Mouse (Mus musculus) urinary bladder, adult 2 months (tissue): Measurements from ENCODE around the gene Rassf3. TPM values are rescaled to one million over a fixed set of nuclear protein-coding genes. Genes with fewer than 3 reads are reported as not detected.
A peak's percentile ranks its signal among the peaks of the same experiment; 100 is the strongest.

Experiments used
- DNase-seq: peaks from one replicate; pipeline ENCODE4 v3.0.0; 2022; ENCODE audit warnings: low spot score
- polyA plus RNA-seq: library from polyadenylated mRNA; depleted of rRNA; stranded (reverse); fragments of >200 nt; gene quantifications from 2 replicates; pipeline ENCODE4 v1.2.3, GENCODE M21; 2012; rRNA removed

Gene Rassf3
- polyA plus RNA-seq, result 106 and 139 TPM in 2 replicates

GRCm38 (mm10) chr10:121476190-121476967, at the start of gene Rassf3:
Gene Rassf3, minus strand, starts transcription at chr10:121476347.
- peak; percentile 96 for DNase-seq

GRCm38 (mm10) chr10:121520923-121521585, 44.9 kb upstream of the Rassf3 start:
- no peak for DNase-seq

- no peak for DNase-seq
Observed at GRCm38 (mm10) chr10:121519710-121520109, 43.6 kb upstream of the Rassf3 start.

DNA sequence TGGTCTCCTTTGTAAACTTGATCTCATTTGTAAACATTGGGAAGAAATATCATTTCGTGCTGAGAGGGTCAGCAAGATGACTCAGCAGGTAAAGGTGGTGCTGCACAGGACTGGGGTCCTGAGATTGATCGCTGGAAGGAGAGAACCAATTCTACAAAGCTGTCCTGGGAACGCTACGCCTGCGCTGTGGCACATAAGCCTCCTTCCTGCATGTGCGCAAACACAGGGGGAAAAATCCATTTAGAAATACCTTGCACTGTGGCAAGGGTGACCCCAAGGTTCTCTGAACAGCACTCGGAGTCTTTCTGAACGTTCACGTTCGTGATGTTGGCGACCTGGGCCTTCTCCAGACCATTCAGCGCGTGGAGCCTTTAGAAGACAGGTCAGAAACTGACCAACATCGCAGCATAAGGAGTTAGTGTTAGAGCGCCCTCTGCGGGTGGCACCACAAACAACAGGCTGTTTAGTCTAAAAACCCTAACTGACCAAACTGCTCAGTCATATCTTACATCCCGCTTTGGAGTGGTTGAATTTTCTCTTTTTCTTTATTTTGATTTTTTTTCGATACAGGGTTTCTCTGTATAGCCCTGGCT, 40.0 kb upstream of the Rassf3 start:
- peak; percentile 80 for DNase-seq

- DNase-seq, result no peak
Observed at GRCm38 (mm10) chr10:121509751-121510643, 33.9 kb upstream of the Rassf3 start.

GRCm38 (mm10) chr10:121507755-121508544, 31.8 kb upstream of the Rassf3 start:
- DNase-seq, result no peak

DNA sequence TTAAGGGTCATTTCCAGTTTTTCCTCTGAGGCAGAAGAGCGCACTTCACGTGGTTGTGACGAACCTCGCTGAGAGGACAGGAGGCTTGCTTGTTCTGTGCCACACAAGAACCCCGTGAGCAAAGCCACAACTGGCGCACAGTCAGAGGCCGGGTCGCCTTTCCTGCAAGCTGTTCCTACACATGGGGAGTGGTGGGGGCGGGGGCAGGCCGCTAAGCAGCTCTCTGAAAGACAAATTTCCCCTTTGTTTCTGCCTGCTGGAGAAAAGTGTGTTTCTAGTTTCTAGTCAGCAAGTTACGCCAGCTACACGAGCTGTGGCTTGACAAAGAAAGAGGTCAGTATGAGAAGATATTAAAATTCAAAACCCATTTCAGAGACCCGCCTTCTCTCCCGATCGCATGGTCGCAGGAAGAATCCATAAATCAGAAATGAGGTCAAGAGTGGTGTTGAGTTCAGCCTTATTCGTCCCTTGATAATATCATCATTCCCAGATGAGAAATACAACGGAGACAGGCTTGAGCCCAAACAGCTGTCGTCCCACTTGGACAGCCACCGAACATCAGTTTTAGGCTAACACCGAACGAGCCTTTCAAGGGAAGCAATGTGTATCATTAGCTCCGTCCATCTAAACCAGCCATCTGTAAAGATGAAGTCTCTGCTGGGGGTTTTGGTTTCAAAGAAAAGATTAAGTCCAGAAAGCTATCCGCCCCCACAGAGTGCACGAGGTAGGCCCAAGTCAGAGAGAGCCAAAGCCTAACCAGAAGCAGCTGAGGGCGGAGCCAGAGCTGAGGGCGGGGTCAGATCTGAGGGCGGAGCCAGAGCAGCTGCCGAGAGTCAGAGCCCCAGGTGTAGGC, 30.8 kb upstream of the Rassf3 start:
- DNase-seq, result no peak

GRCm38 (mm10) chr10:121505929-121506328, 29.8 kb upstream of the Rassf3 start:
- DNase-seq, result no peak

DNA sequence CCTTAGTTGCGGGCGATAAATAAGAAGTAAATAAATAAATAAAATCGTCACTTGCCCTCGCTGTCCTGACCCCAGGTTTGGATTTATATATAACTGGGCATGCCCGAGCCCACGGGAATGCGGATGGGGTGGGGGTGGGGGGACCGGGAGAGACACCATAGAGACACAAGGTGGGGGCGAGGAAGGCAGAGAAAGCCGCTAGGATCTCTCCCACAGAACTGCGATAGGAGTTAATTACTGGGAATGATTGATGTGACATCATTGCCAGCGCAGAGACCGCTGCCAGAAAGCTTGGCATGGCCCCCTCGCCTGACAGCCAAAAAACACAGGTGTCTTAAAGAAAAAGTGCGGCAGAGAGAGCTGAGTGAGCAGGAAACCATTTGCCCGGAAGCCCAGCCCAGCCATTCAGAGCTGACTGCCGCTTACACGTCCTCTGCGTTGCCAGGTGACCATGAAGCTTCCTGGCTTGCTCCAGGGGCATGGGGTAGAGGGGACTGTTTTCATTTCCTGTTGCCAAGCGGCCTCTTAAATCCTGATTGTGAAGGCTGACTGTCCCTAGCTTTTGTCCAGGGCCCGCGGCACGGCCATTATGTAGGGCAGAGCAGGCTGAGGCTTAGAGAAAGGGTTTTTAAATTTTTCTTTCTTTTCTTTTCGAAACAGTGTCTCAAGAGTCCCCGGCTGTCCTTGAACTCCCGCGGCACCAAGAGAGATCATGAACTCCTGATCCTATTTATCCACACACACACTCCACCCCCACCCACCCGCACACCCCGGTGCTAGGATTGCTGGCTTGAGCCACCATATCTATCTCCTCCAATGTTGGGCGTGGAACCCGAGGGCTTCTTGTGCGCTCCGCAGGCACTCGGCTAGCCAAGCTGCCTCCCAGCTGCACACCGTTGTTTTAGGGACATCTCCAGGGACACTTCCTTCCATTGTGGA, 29.1 kb upstream of the Rassf3 start:
- DNase-seq, result peak; percentile 49

- DNase-seq, result no peak
Observed at GRCm38 (mm10) chr10:121501160-121501559, 25.0 kb upstream of the Rassf3 start.

- DNase-seq, result no peak
Observed at GRCm38 (mm10) chr10:121500034-121500433, 23.9 kb upstream of the Rassf3 start.

DNA sequence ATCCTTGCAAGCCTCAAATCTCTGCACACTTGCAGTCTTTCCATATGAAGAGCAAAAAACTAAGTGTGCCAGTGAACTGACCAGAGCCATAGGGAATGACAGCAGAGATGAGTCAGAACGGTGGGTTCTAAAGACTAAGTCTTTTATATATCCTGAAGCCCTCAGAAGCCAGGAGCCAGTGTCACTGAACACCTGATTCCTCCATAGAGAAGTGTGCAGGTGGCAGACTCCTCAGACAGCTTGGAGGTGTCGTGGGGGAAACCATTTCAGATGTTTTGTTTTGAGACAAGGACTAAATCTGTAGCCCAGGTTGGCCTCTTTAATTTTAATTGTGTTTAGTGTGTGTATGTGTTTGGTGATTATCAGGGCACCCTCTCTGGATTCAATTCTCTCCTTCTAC, 22.9 kb upstream of the Rassf3 start:
- no peak for DNase-seq

DNA sequence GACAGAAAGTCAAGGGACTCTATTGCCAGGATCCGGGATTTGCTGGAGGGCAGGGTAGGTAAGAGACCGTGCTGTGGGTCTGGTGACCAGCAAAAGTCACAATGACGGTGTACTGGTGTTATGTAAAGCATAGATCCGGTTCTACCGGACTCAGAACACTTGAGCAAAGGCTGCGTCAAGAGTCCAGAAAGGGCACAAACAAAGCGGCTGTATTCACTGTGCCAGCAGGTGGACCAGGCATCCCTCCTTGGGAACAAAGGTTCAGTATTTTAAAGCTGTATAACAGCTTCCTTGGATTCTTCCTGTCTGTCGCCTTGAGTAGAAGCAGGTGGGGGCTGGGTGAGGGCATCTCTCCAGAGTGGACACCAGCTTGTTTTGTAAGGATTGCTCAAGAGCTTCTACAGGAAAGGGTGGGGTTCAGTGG, 22.3 kb upstream of the Rassf3 start:
- DNase-seq, result no peak

- DNase-seq, result no peak
Observed at GRCm38 (mm10) chr10:121497968-121498367, 21.8 kb upstream of the Rassf3 start.

DNA sequence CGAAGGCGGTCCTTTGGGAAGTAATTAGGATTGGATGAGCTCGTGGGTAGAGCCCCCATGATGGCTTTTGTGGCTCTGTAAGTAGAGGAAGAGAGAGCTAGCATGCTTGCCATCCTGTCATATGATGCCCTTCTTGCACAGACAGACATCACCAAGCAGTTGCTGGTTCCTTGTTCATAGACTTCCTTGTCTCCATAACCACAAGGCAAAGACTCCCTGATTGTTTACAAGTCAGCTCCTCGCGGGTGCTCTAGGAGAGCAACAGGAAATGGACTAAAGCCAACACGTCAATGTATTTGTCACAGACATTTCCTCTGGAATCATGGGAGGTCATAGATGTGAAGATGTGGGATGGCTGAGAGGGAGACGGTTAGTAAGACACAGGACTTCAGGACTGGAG, 20.5 kb upstream of the Rassf3 start:
- DNase-seq, result no peak

DNA sequence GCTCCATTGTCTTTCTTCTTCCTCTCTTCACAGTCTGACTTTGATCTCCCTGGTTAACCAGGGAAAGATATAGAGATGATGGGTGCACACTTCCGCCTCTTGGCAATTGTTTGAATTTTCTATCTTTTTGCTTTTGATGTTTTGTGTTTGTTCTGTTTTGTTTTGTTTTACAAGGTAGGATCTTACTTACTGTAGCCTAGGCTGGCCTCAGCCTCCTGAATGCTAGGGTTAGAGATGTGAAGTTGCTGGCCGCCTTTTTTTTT, 17.9 kb upstream of the Rassf3 start:
- no peak for DNase-seq

- no peak for DNase-seq
Observed at GRCm38 (mm10) chr10:121493374-121494162, 17.4 kb upstream of the Rassf3 start.

DNA sequence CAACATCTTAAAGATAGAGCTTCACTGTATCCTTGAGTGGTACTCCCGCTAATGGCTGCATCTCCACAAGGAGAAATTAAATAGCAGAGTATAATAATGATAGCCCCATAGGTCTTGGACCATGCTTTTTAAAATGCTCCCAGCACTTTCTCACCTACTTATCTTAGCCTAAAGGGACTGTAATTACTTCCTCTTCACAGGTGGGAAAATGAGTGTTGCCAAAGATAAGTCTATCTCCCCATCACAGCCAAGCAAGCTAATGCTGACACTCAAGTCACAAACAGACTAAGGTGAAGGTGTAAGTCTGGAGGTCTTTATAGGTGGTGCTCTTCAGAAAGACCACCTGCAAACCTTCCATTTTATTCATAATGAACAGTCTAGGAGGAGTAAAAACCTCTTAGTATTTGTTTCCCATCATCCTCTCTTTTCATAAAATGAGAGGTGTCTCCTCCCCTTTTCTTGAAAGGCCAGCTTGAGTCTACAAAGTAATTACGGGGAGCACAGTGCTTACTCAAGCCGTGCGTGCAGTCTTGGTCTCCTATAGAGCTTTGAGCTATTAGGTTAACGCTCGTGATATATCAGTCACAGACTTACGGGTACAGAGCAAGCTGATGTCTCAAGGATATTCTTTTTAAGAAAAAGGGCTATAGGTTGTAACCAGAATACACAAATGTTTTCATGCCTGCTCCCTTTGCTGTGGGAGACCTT, 16.6 kb upstream of the Rassf3 start:
- no peak for DNase-seq
